Mouse (Mus musculus) thymus, postnatal 36 days (tissue): ENCODE results near the gene Nup214.
"Not testable (repeated sequence)": the region's sequence is repeated elsewhere in the genome, so short reads cannot be mapped to it uniquely, and the experiment has no call there.

Experiments used
- DNase-seq, 2 experiments: peaks; one replicate each; pipeline ENCODE4 v3.0.0; 2022; ENCODE audit warnings: mixed read lengths in 2 of 2

Gene Nup214

GRCm38 (mm10) chr2:31965110-31965509, 9.1 kb upstream of the Nup214 start:
- peak; percentile 69 to 74 for DNase-seq

GRCm38 (mm10) chr2:31966801-31967200, 7.4 kb upstream of the Nup214 start:
- DNase-seq, result no peak

GRCm38 (mm10) chr2:31972589-31972988, 1.6 kb upstream of the Nup214 start:
- DNase-seq, result no peak

- no peak for DNase-seq
Observed at GRCm38 (mm10) chr2:31974809-31975371, 654 bp downstream of the Nup214 start.

GRCm38 (mm10) chr2:31987774-31988173, 13.5 kb downstream of the Nup214 start:
- DNase-seq, result no peak

GRCm38 (mm10) chr2:31990961-31991360, 16.7 kb downstream of the Nup214 start:
- DNase-seq, result no peak

- no peak for DNase-seq
Observed at GRCm38 (mm10) chr2:31994896-31995295, 20.7 kb downstream of the Nup214 start.

GRCm38 (mm10) chr2:31996060-31996459, 21.8 kb downstream of the Nup214 start:
- DNase-seq, result no peak

GRCm38 (mm10) chr2:31997539-31997938, 23.3 kb downstream of the Nup214 start:
- no peak for DNase-seq

- peak in 1 of 2 experiments; percentile 21 for DNase-seq
Observed at GRCm38 (mm10) chr2:31998443-31998842, 24.2 kb downstream of the Nup214 start.

- no peak for DNase-seq
Observed at GRCm38 (mm10) chr2:32008311-32008710, 34.1 kb downstream of the Nup214 start.

GRCm38 (mm10) chr2:32008716-32009115, 34.5 kb downstream of the Nup214 start:
- no peak for DNase-seq

- no peak for DNase-seq
Observed at GRCm38 (mm10) chr2:32019704-32020103, 45.5 kb downstream of the Nup214 start.

- DNase-seq, result peak in 1 of 2 experiments; percentile 50
Observed at GRCm38 (mm10) chr2:32020229-32020628, 46.0 kb downstream of the Nup214 start.

GRCm38 (mm10) chr2:32024372-32024771, 50.1 kb downstream of the Nup214 start:
- no peak for DNase-seq

- peak in 1 of 2 experiments; percentile 64 for DNase-seq
Observed at GRCm38 (mm10) chr2:32029636-32030035, 55.4 kb downstream of the Nup214 start.

- peak in 1 of 2 experiments; percentile 38 for DNase-seq
Observed at GRCm38 (mm10) chr2:32033436-32033835, 59.2 kb downstream of the Nup214 start.

- peak; percentile 73 to 80 for DNase-seq
Observed at GRCm38 (mm10) chr2:32034206-32034605, 60.0 kb downstream of the Nup214 start.

GRCm38 (mm10) chr2:32037279-32037858, 63.1 kb downstream of the Nup214 start:
- peak; percentile 45 to 70 for DNase-seq

GRCm38 (mm10) chr2:32038661-32039081, 64.4 kb downstream of the Nup214 start:
- DNase-seq, result peak; percentile 40 to 57

- not testable (repeated sequence) for DNase-seq
Observed at GRCm38 (mm10) chr2:32040646-32041045, 66.4 kb downstream of the Nup214 start.

GRCm38 (mm10) chr2:32041087-32041486, 66.9 kb downstream of the Nup214 start:
- DNase-seq, result no peak

GRCm38 (mm10) chr2:32043836-32044235, 69.6 kb downstream of the Nup214 start:
- peak in 1 of 2 experiments; percentile 16 for DNase-seq

- DNase-seq, result peak; percentile 55 to 69
Observed at GRCm38 (mm10) chr2:32045375-32045774, 71.1 kb downstream of the Nup214 start.

GRCm38 (mm10) chr2:32046009-32046408, 71.8 kb downstream of the Nup214 start:
- DNase-seq, result peak; percentile 59 to 73
